Mouse (Mus musculus): ENCODE results near the gene Zfand2a. TPM values are rescaled to one million over a fixed set of nuclear protein-coding genes. Genes with fewer than 3 reads are reported as not detected.

Zfand2a gene
- polyA plus RNA-seq, 1 experiment, result 15.0 TPM

DNA sequence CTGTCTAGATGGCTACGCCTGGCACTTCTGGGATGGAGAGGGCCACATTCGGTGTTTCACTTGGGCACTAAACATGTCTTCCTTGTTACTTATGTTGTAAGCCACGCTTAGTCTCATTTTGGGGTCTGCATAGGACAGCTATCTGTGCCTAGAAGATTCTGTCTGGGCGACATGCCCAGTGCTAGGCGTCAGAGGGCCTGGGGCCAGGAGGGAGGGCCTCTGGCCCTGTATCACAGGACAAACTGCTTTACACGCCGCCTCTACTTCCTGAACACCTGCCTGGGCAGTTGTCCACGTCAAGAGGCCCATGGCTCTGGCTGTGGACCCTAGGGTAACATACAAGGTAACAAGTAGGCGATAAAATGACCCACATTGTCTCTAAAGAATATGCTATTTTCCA lies 56.4 kb downstream of the Zfand2a start:
- no peaks in the 10 kb centered on the region for H3K27me3 ChIP-seq (ENCODE audit: control insufficient read depth, insufficient read depth, insufficient read length)

DNA sequence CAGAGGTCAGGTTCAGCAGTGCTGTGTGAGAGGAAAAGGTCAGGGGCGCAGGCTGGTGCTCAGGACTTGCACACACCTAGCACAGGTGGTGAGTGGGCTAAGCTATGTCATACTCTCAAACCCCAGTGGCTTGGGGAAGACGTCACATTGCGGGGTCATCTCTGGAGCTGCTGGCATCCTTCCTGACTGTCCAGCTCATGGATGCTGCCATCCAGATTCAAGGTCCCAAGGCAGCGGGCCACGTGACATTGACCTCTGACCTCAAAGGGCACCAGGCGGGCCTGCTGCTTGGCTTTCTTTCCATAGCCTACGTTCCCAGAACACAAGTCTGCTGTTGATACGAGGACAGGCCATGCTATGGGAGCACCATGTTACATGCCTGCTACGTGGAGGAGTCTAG lies 57.3 kb downstream of the Zfand2a start:
- Histone ChIP-seq H3K4me2 (ENCODE audit: low read depth) (no peak overlapping the region), H3K4me3 (no peak overlapping the region), H3K36me3 (ENCODE audit: control insufficient read depth, insufficient read depth) (no peaks in the 10 kb centered on the region), H3K79me2 (ENCODE audit: control insufficient read depth, insufficient read depth) (no peaks in the 10 kb centered on the region), H3ac (ENCODE audit: control insufficient read depth, insufficient read length) (no peak overlapping the region), H3K27me3 (ENCODE audit: control insufficient read depth, insufficient read depth, insufficient read length) (no peaks in the 10 kb centered on the region)
- TF ChIP-seq MAX (IDR thresholded peaks at IDR 0.05; ENCODE audit: low read depth) (no peak), E2F4 (IDR thresholded peaks at IDR 0.05; ENCODE audit: insufficient read depth) (no peak), CEBPB (IDR thresholded peaks at IDR 0.05; ENCODE audit: insufficient read depth, poor library complexity, severe bottlenecking) (no peak), MYOD1 (IDR thresholded peaks at IDR 0.05; ENCODE audit: control insufficient read depth in 1 of 3, insufficient read length in 2 of 3, low read depth in 2 of 3) (no peak), MYOG (IDR thresholded peaks at IDR 0.05; ENCODE audit: control insufficient read depth in 1 of 3, insufficient read depth in 1 of 3, insufficient read length in 2 of 3, low read depth in 2 of 3) (no peak), TCF3 (IDR thresholded peaks at IDR 0.05; ENCODE audit: insufficient read length, low read depth) (no peak), REST (IDR thresholded peaks at IDR 0.05; ENCODE audit: insufficient read depth, insufficient read length) (no peak), POLR2A (IDR thresholded peaks at IDR 0.05; ENCODE audit: insufficient read length, low read depth) (no peak), SRF (IDR thresholded peaks at IDR 0.05; ENCODE audit: control insufficient read depth, insufficient read length, low read depth) (no peak), POLR2AphosphoS2 (IDR thresholded peaks at IDR 0.05; ENCODE audit: insufficient read length, low read depth) (no peak), TCF12 (IDR thresholded peaks at IDR 0.05; ENCODE audit: insufficient read depth, poor library complexity, severe bottlenecking) (no peak), USF1 (IDR thresholded peaks at IDR 0.05; ENCODE audit: low read depth) (no peak)

More for the DNA sequence above, 56.4 kb downstream of the Zfand2a start:
- no peaks in the 10 kb centered on the region for H3K36me3 ChIP-seq (ENCODE audit: control insufficient read depth, insufficient read depth)
- no peak overlapping the region for H3K4me2 ChIP-seq (ENCODE audit: low read depth)
- H3K79me2 ChIP-seq (ENCODE audit: control insufficient read depth, insufficient read depth), result no peaks in the 10 kb centered on the region
- H3ac ChIP-seq (ENCODE audit: control insufficient read depth, insufficient read length), result no peak overlapping the region
- TF ChIP-seq POLR2A (IDR thresholded peaks at IDR 0.05; ENCODE audit: insufficient read length, low read depth) (no peak), TCF12 (IDR thresholded peaks at IDR 0.05; ENCODE audit: insufficient read depth, poor library complexity, severe bottlenecking) (no peak), MYOG (IDR thresholded peaks at IDR 0.05; ENCODE audit: control insufficient read depth in 1 of 3, insufficient read depth in 1 of 3, insufficient read length in 2 of 3, low read depth in 2 of 3) (no peak), SRF (IDR thresholded peaks at IDR 0.05; ENCODE audit: control insufficient read depth, insufficient read length, low read depth) (no peak), E2F4 (IDR thresholded peaks at IDR 0.05; ENCODE audit: insufficient read depth) (no peak), CEBPB (IDR thresholded peaks at IDR 0.05; ENCODE audit: insufficient read depth, poor library complexity, severe bottlenecking) (no peak), REST (IDR thresholded peaks at IDR 0.05; ENCODE audit: insufficient read depth, insufficient read length) (no peak), TCF3 (IDR thresholded peaks at IDR 0.05; ENCODE audit: insufficient read length, low read depth) (no peak), MAX (IDR thresholded peaks at IDR 0.05; ENCODE audit: low read depth) (no peak), POLR2AphosphoS2 (IDR thresholded peaks at IDR 0.05; ENCODE audit: insufficient read length, low read depth) (no peak), USF1 (IDR thresholded peaks at IDR 0.05; ENCODE audit: low read depth) (no peak), MYOD1 (IDR thresholded peaks at IDR 0.05; ENCODE audit: control insufficient read depth in 1 of 3, insufficient read length in 2 of 3, low read depth in 2 of 3) (no peak)
- H3K4me3 ChIP-seq, result no peak overlapping the region

DNA sequence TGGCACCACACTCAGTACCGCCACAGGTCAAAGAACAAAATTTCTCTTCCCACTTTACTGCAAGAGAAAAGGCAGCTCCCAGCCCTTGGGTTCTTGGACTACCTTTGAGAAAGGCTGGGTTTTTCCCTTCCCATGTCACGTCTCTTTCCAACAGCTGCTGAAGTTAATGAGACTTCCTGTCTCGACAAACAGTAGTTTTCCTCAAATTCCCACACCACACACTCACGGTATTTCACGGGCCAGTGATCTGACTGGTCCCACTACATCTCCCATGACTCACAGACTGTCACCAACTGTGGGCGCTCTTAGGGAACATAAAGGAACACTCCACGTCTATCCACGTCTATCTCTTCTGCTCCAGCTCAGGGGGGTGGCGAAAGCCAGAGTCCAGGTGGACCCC lies 59.2 kb downstream of the Zfand2a start:
- Histone ChIP-seq H3K4me2 (ENCODE audit: low read depth) (peak overlapping the region; percentile 80), H3K36me3 (ENCODE audit: control insufficient read depth, insufficient read depth) (no peaks in the 10 kb centered on the region), H3K4me3 (no peak overlapping the region), H3K27me3 (ENCODE audit: control insufficient read depth, insufficient read depth, insufficient read length) (no peaks in the 10 kb centered on the region), H3K79me2 (ENCODE audit: control insufficient read depth, insufficient read depth) (no peaks in the 10 kb centered on the region), H3ac (ENCODE audit: control insufficient read depth, insufficient read length) (no peak overlapping the region)
- TF ChIP-seq TCF3 (IDR thresholded peaks at IDR 0.05; ENCODE audit: insufficient read length, low read depth) (no peak), MYOG (IDR thresholded peaks at IDR 0.05; ENCODE audit: control insufficient read depth in 1 of 3, insufficient read depth in 1 of 3, insufficient read length in 2 of 3, low read depth in 2 of 3) (no peak), POLR2A (IDR thresholded peaks at IDR 0.05; ENCODE audit: insufficient read length, low read depth) (no peak), REST (IDR thresholded peaks at IDR 0.05; ENCODE audit: insufficient read depth, insufficient read length) (no peak), MYOD1 (IDR thresholded peaks at IDR 0.05; ENCODE audit: control insufficient read depth in 1 of 3, insufficient read length in 2 of 3, low read depth in 2 of 3) (no peak), CEBPB (IDR thresholded peaks at IDR 0.05; ENCODE audit: insufficient read depth, poor library complexity, severe bottlenecking) (no peak), SRF (IDR thresholded peaks at IDR 0.05; ENCODE audit: control insufficient read depth, insufficient read length, low read depth) (no peak), TCF12 (IDR thresholded peaks at IDR 0.05; ENCODE audit: insufficient read depth, poor library complexity, severe bottlenecking) (no peak), USF1 (IDR thresholded peaks at IDR 0.05; ENCODE audit: low read depth) (no peak), MAX (IDR thresholded peaks at IDR 0.05; ENCODE audit: low read depth) (no peak), POLR2AphosphoS2 (IDR thresholded peaks at IDR 0.05; ENCODE audit: insufficient read length, low read depth) (no peak), E2F4 (IDR thresholded peaks at IDR 0.05; ENCODE audit: insufficient read depth) (no peak)

DNA sequence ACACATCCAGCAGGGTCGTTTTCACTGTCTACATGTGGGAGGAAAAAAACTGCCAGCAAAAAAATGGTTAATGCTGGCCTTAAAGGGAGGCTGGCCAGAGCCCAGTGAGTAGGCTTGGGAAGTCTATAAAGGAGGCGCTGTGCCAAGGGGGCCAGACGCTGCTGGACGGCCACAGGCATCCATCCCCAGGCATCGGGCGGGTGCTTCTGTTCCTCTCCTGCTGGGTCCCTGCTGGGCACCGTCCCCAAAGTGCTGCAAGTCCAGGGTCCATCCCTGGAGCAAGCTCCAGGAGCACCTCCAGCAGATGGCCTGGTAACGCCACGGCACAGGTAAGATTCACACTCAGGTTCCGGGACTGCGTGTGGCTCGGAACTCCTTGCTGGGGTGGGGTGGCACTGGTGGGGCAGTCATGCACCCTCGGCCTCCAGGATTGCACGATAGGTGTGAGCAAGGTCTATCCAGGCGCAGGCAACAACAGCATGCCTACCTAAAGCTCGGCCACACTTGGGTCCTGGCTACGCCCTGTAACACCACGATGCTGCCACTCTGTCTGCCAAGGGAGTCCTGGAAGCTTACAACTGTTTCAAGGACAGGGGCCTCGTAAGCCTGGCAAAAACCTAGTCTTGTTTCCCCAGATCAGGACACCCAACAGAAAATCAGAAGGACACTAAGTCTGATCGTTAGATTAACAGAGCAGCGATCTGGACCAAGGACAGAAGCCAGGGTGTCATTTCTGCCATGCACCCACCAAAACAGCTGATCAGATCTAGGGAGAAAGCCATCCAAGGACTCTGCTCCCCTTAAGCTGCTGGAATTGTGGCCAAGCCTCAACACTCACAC lies 61.1 kb downstream of the Zfand2a start, which contains the start of gene Gper1:
Gene Gper1, plus strand, starts transcription at position 126 of the 840 bp plus-strand sequence.
- Histone ChIP-seq H3K36me3 (ENCODE audit: control insufficient read depth, insufficient read depth) (no peaks in the 10 kb centered on the region), H3K4me3 (peak within 1 kb of the TSS; percentile 29), H3K4me2 (ENCODE audit: low read depth) (peak within 1 kb of the TSS; percentile 80), H3K79me2 (ENCODE audit: control insufficient read depth, insufficient read depth) (no peaks in the 10 kb centered on the region), H3K27me3 (ENCODE audit: control insufficient read depth, insufficient read depth, insufficient read length) (no peaks in the 10 kb centered on the region), H3ac (ENCODE audit: control insufficient read depth, insufficient read length) (peak within 1 kb of the TSS; percentile 4)
- TF ChIP-seq SRF (IDR thresholded peaks at IDR 0.05; ENCODE audit: control insufficient read depth, insufficient read length, low read depth), result no peak
- peak; percentile 70 for TF ChIP-seq POLR2A (IDR thresholded peaks at IDR 0.05; ENCODE audit: insufficient read length, low read depth)
- TF ChIP-seq REST (IDR thresholded peaks at IDR 0.05; ENCODE audit: insufficient read depth, insufficient read length), result no peak
- no peak for TF ChIP-seq CEBPB (IDR thresholded peaks at IDR 0.05; ENCODE audit: insufficient read depth, poor library complexity, severe bottlenecking)
- TF ChIP-seq MYOD1 (IDR thresholded peaks at IDR 0.05; ENCODE audit: control insufficient read depth in 1 of 3, insufficient read length in 2 of 3, low read depth in 2 of 3), result no peak
- peak in 1 of 3 experiments; percentile 16 for TF ChIP-seq MYOG (IDR thresholded peaks at IDR 0.05; ENCODE audit: control insufficient read depth in 1 of 3, insufficient read depth in 1 of 3, insufficient read length in 2 of 3, low read depth in 2 of 3)
- no peak for TF ChIP-seq E2F4 (IDR thresholded peaks at IDR 0.05; ENCODE audit: insufficient read depth)
- no peak for TF ChIP-seq TCF12 (IDR thresholded peaks at IDR 0.05; ENCODE audit: insufficient read depth, poor library complexity, severe bottlenecking)
- TF ChIP-seq TCF3 (IDR thresholded peaks at IDR 0.05; ENCODE audit: insufficient read length, low read depth), result no peak
- no peak for TF ChIP-seq USF1 (IDR thresholded peaks at IDR 0.05; ENCODE audit: low read depth)
- TF ChIP-seq MAX (IDR thresholded peaks at IDR 0.05; ENCODE audit: low read depth), result no peak
- TF ChIP-seq POLR2AphosphoS2 (IDR thresholded peaks at IDR 0.05; ENCODE audit: insufficient read length, low read depth), result peak; percentile 30

Other genes with a start within 250 kb of the Zfand2a start
- gene Get4, start 232.2 kb downstream of the Zfand2a start, polyA plus RNA-seq (2012; fragmentation: generic; extraction: Trizol), result 106 TPM
- 0.04 TPM for gene Adap1, start 158.9 kb downstream of the Zfand2a start, polyA plus RNA-seq (2012; fragmentation: generic; extraction: Trizol)
- 66.0 TPM for gene Cox19, start 133.1 kb downstream of the Zfand2a start, polyA plus RNA-seq (2012; fragmentation: generic; extraction: Trizol)
- not detected for gene Cyp2w1, start 131.9 kb downstream of the Zfand2a start, polyA plus RNA-seq (2012; fragmentation: generic; extraction: Trizol)
- 11.7 TPM for gene Gpr146, start 106.9 kb downstream of the Zfand2a start, polyA plus RNA-seq (2012; fragmentation: generic; extraction: Trizol)
- gene C130050O18Rik, start 79.3 kb downstream of the Zfand2a start, polyA plus RNA-seq (2012; fragmentation: generic; extraction: Trizol), result 0.25 TPM
- 9.2 TPM for gene Gper1, start 61.4 kb downstream of the Zfand2a start, polyA plus RNA-seq (2012; fragmentation: generic; extraction: Trizol)
- gene 3110082I17Rik, start 24.0 kb downstream of the Zfand2a start, polyA plus RNA-seq (2012; fragmentation: generic; extraction: Trizol), result 16.4 TPM
- not detected for gene Uncx, start 58.9 kb upstream of the Zfand2a start, polyA plus RNA-seq (2012; fragmentation: generic; extraction: Trizol)